Mouse (Mus musculus): Measurements from ENCODE around the gene Fbxl12.

- no peak for TF ChIP-seq CTCF (IDR thresholded peaks at IDR 0.05; ENCODE audit: extremely low read depth, insufficient read depth, insufficient read length, insufficient replicate concordance)
- no peak for TF ChIP-seq POLR2A (IDR thresholded peaks at IDR 0.05; ENCODE audit: low read depth, low read length)
Measured at GRCm38 (mm10) chr9:20689913-20690312, 45.3 kb upstream of the Fbxl12 start.

All from spleen, adult 2 months (tissue).